Mouse (Mus musculus) limb, embryonic 14.5 days (tissue): Measurements from ENCODE around the gene Adck1. TPM values are rescaled to one million over a fixed set of nuclear protein-coding genes. Genes with fewer than 3 reads are reported as not detected.

Experiments
- ATAC-seq: fragments of 200-750 bp; cut with Nextera tagmentation; 2 replicates; pipeline ENCODE4 v1.8.0; 2017; ENCODE audit warnings: low read depth, moderate number of reproducible peaks, moderate TSS enrichment; ENCODE audit not compliant: low FRiP score
- DNase-seq: peaks from one replicate; pipeline ENCODE4 v3.0.0-alpha.2; 2015; ENCODE audit warnings: low spot score
- H3K27ac ChIP-seq: fragments of 300-500 bp; sonication (generic); replicated peaks from 2 replicates; pipeline ENCODE4 v1.5.1; 2014; ENCODE audit warnings: low read depth, mild to moderate bottlenecking, low read length, moderate library complexity, mixed read lengths
- H3K27me3 ChIP-seq: fragments of 300-500 bp; sonication (generic); 2 replicates; pipeline ENCODE4 v1.6.1; 2014; ENCODE audit warnings: low read length, mixed read lengths; ENCODE audit not compliant: control insufficient read depth, insufficient read depth
- H3K36me3 ChIP-seq: fragments of 300-500 bp; sonication (generic); 2 replicates; pipeline ENCODE4 v1.6.1; 2014; ENCODE audit warnings: mild to moderate bottlenecking, low read length, moderate library complexity, mixed read lengths; ENCODE audit not compliant: control insufficient read depth, insufficient read depth
- H3K4me1 ChIP-seq: fragments of 300-500 bp; sonication (generic); 2 replicates; pipeline ENCODE4 v1.6.1; 2014; ENCODE audit warnings: antibody characterized with exemption, low read length, mixed read lengths; ENCODE audit not compliant: control insufficient read depth, insufficient read depth
- H3K4me2 ChIP-seq: fragments of 300-500 bp; sonication (generic); replicated peaks from 2 replicates; pipeline ENCODE4 v1.6.1; 2014; ENCODE audit warnings: low read depth, mild to moderate bottlenecking, low read length, moderate library complexity; ENCODE audit not compliant: severe bottlenecking
- H3K4me3 ChIP-seq: fragments of 300-500 bp; sonication (generic); replicated peaks from 2 replicates; pipeline ENCODE4 v1.5.1; 2014; ENCODE audit warnings: low read length
- H3K9ac ChIP-seq: fragments of 300-500 bp; sonication (generic); 2 replicates; pipeline ENCODE4 v1.6.1; 2014; ENCODE audit warnings: mild to moderate bottlenecking, low read depth, low read length, moderate library complexity; ENCODE audit not compliant: severe bottlenecking
- H3K9me3 ChIP-seq: fragments of 300-500 bp; sonication (generic); 2 replicates; pipeline ENCODE4 v1.6.1; 2016; ENCODE audit warnings: low read length; ENCODE audit not compliant: control insufficient read depth
- POLR2A ChIP-seq: fragments of 200-500 bp; IDR thresholded peaks from 2 replicates; pipeline ENCODE4 v1.8.0; 2012; ENCODE audit warnings: inconsistent platforms, mild to moderate bottlenecking, moderate library complexity, borderline replicate concordance; ENCODE audit not compliant: insufficient read depth, insufficient read length; ENCODE audit errors: extremely low read depth
- WGBS: fragments of 180-500 bp; shearing (Covaris S2); extraction: QIAGEN DNeasy Blood & Tissue Kit; methylation state at CpG from one replicate; pipeline ENCODE4 v1.1.7; 2014; 5-methylcytosine and 5-hydroxymethylcytosine counted together
- polyA plus RNA-seq, 2 experiments: library from polyadenylated mRNA; depleted of rRNA in 1 of 2; stranded (reverse) in 1 of 2; unstranded in 1 of 2; fragments of >200 nt; fragmentation: Nextera tagmentation in 1 of 2; extraction: Ambion mirVana in 1 of 2; gene quantifications; 2 replicates each; pipeline versions ENCODE4 v1.2.1 to v1.2.3; 2012 to 2014

Gene Adck1
- polyA plus RNA-seq, 2 experiments, result 16.2 to 26.7 TPM

DNA sequence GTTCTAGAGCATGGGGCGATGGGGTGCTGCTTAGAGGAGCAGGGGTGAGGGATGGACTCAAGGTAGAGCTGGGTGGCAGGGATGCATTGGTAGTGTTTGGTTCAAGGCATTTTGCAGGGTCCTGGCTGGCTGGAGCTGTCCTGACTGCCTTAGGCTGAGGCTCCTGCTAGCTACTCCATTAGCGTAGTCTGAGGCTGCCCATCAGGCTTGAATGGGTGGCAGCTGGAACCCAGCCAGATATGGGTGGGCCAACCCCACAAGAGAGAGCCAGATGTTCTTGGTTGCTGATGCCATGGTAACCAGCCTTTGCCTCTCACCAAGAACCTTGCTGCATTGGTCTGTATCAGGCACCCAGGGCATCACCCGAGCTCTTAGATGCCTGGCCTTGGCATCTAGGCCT is 66.6 kb downstream of the Adck1 start:
- Histone ChIP-seq H3K4me3 (no peak overlapping the region), H3K9ac (no peak overlapping the region), H3K36me3 (peaks cover 7% of the 10 kb centered on the region; the same call in 1 of the 2 replicates), H3K4me1 (no peaks in the 10 kb centered on the region), H3K27me3 (no peaks in the 10 kb centered on the region), H3K4me2 (no peak overlapping the region), H3K9me3 (no peaks in the 10 kb centered on the region), H3K27ac (no peak overlapping the region)
- 92% methylated on average over 3 of the region's 3 CpGs for WGBS
- DNase-seq, result no peak
- no peak for ATAC-seq
- no peak for TF ChIP-seq POLR2A

GRCm38 (mm10) chr12:88428735-88429134 is 68.4 kb downstream of the Adck1 start:
- Histone ChIP-seq H3K4me2 (no peak overlapping the region), H3K9me3 (no peaks in the 10 kb centered on the region), H3K27me3 (no peaks in the 10 kb centered on the region), H3K27ac (no peak overlapping the region), H3K4me1 (no peaks in the 10 kb centered on the region), H3K36me3 (peaks cover 7% of the 10 kb centered on the region; the same call in 1 of the 2 replicates), H3K4me3 (no peak overlapping the region), H3K9ac (no peak overlapping the region)
- no peak for ATAC-seq
- no peak for TF ChIP-seq POLR2A
- no peak for DNase-seq
- WGBS, result 65% methylated on average over 2 of the region's 2 CpGs

DNA sequence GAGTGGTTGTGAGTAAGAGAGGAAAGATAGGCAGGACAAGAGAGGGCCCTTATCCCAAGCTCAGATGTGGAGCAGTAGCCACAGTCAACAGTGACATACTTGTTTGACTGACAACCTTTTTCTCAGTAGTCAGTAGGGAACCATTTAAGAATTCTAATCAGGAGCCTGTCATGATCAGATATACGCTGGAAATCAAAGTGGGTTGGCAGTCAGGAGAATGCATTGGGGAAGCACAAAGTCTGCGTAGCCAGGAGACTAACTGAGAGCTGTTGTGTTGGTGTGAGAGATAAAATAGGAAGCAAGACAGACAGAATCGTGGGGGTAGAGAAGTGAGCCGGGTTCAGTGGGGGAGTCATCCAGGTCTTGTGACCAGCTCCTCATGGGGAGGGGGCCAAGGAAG is 71.9 kb downstream of the Adck1 start:
- 93% methylated on average over 4 of the region's 4 CpGs for WGBS
- Histone ChIP-seq H3K36me3 (peaks cover 7% of the 10 kb centered on the region; the same call in 1 of the 2 replicates), H3K4me3 (no peak overlapping the region)

DNA sequence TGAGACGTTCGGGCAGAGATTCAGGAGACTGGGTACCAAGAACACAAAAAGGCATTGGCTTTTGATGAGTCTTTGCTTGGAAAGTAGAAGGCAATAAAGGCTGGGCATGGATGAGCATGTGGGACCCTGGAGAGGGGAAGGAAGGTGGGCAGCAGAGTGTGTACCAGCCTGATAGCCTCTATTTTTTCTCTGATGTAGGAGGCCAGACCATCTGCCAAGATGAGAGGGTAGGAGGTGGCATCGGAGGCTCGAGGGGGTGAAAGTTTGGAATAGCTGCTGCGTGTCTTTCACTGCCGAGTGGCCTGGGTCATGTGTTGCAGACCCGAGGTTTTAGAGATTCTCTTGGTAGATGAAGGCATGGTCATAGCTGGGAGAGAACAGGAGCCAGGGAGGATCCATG is 72.8 kb downstream of the Adck1 start:
- no peaks in the 10 kb centered on the region for H3K4me1 ChIP-seq
- TF ChIP-seq POLR2A, result no peak
- no peaks in the 10 kb centered on the region for H3K27me3 ChIP-seq
- no peak overlapping the region for H3K27ac ChIP-seq
- no peak for ATAC-seq
- H3K9me3 ChIP-seq, result no peaks in the 10 kb centered on the region
- DNase-seq, result no peak
- peaks cover 7% of the 10 kb centered on the region; the same call in 1 of the 2 replicates for H3K36me3 ChIP-seq
- WGBS, result 87% methylated on average over 7 of the region's 7 CpGs
- H3K9ac ChIP-seq, result no peak overlapping the region
- no peak overlapping the region for H3K4me3 ChIP-seq
- H3K4me2 ChIP-seq, result no peak overlapping the region

More for the DNA sequence above, 71.9 kb downstream of the Adck1 start:
- DNase-seq, result no peak
- H3K27me3 ChIP-seq, result no peaks in the 10 kb centered on the region
- no peak overlapping the region for H3K9ac ChIP-seq
- no peak overlapping the region for H3K4me2 ChIP-seq
- no peak for ATAC-seq
- no peak overlapping the region for H3K27ac ChIP-seq
- no peaks in the 10 kb centered on the region for H3K4me1 ChIP-seq
- TF ChIP-seq POLR2A, result no peak
- no peaks in the 10 kb centered on the region for H3K9me3 ChIP-seq

- no peaks in the 10 kb centered on the region for H3K36me3 ChIP-seq
- no peak overlapping the region for H3K27ac ChIP-seq
- no peak for TF ChIP-seq POLR2A
- no peaks in the 10 kb centered on the region for H3K27me3 ChIP-seq
- ATAC-seq (no peak), DNase-seq (no peak)
- no peak overlapping the region for H3K9ac ChIP-seq
- no peak overlapping the region for H3K4me3 ChIP-seq
- 79% methylated on average over 15 of the region's 15 CpGs for WGBS
- no peaks in the 10 kb centered on the region for H3K4me1 ChIP-seq
- H3K4me2 ChIP-seq, result no peak overlapping the region
- no peaks in the 10 kb centered on the region for H3K9me3 ChIP-seq
Measured at GRCm38 (mm10) chr12:88436962-88437750, 76.8 kb downstream of the Adck1 start.
